Mouse (Mus musculus) brain, embryonic 14.5 days (tissue): ENCODE results near the gene Ubash3a.
A peak's percentile ranks its signal among the peaks of the same experiment; 100 is the strongest.

Experiments
- CTCF ChIP-seq: fragments of 200-500 bp; IDR thresholded peaks from 2 replicates; pipeline ENCODE4 v1.5.1; 2012; ENCODE audit warnings: inconsistent platforms, mild to moderate bottlenecking, moderate library complexity, borderline replicate concordance; ENCODE audit not compliant: insufficient read depth, insufficient read length; ENCODE audit errors: extremely low read depth
- POLR2A ChIP-seq: fragments of 200-500 bp; IDR thresholded peaks from 2 replicates; pipeline ENCODE4 v1.6.1; 2012; ENCODE audit warnings: mild to moderate bottlenecking, inconsistent platforms, borderline replicate concordance; ENCODE audit not compliant: poor library complexity, insufficient read depth, insufficient read length, severe bottlenecking; ENCODE audit errors: extremely low read depth

DNA sequence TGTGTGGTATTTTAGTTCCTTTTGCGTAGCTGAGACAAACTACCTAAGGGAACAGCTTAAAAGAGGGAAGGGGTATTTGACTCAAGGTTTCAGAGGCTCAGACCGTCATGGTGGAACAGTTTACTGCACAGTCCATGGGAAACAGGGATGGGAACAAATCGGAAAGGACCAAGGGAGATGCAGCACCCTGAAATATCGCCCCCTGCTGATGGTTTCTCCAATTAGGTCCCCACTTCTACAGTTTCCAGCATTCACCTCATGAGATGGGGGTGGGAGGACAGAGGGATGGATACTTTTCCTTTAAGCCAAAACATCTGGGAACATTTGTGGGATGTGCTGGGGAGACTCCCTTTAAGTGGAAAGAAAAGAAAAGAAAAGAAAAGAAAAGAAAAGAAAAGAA, 52.2 kb downstream of the Ubash3a start:
- TF ChIP-seq POLR2A (no peak), CTCF (peak; percentile 19; the same call in 1 of the 2 replicates)
